Mouse (Mus musculus): Measurements from ENCODE around the gene Kirrel3.

Gene Kirrel3

GRCm38 (mm10) chr9:34983513-34984462 lies 498.1 kb downstream of the Kirrel3 start:
- DNase-seq (ENCODE audit: low spot score in 2 of 2) = no peak

GRCm38 (mm10) chr9:34986156-34986555 lies 500.5 kb downstream of the Kirrel3 start:
- DNase-seq (ENCODE audit: low spot score in 2 of 2) = peak in 1 of 2 experiments; percentile 25

GRCm38 (mm10) chr9:34987422-34988148 lies 501.9 kb downstream of the Kirrel3 start:
- DNase-seq (ENCODE audit: low spot score in 2 of 2) = no peak

GRCm38 (mm10) chr9:34988683-34989082 lies 503.0 kb downstream of the Kirrel3 start:
- DNase-seq (ENCODE audit: low spot score in 2 of 2) = no peak

GRCm38 (mm10) chr9:34992201-34992600 lies 506.5 kb downstream of the Kirrel3 start:
- no peak for DNase-seq (ENCODE audit: low spot score in 2 of 2)

GRCm38 (mm10) chr9:34993467-34994211 lies 507.9 kb downstream of the Kirrel3 start:
- DNase-seq (ENCODE audit: low spot score in 2 of 2) = peak; percentile 65 to 73

GRCm38 (mm10) chr9:34995078-34995477 lies 509.4 kb downstream of the Kirrel3 start:
- no peak for DNase-seq (ENCODE audit: low spot score in 2 of 2)

GRCm38 (mm10) chr9:34995660-34996378 lies 510.1 kb downstream of the Kirrel3 start:
- DNase-seq (ENCODE audit: low spot score in 2 of 2) = peak in 1 of 2 experiments; percentile 49

- DNase-seq (ENCODE audit: low spot score in 2 of 2) = no peak
These were observed 512.5 kb downstream of the Kirrel3 start for GRCm38 (mm10) chr9:34997880-34998865.

- DNase-seq (ENCODE audit: low spot score in 2 of 2) = no peak
These were observed 518.4 kb downstream of the Kirrel3 start for GRCm38 (mm10) chr9:35004113-35004512.

- DNase-seq (ENCODE audit: low spot score in 2 of 2) = no peak
These were observed 522.1 kb downstream of the Kirrel3 start for GRCm38 (mm10) chr9:35007697-35008341.

GRCm38 (mm10) chr9:35016762-35017161 lies 531.1 kb downstream of the Kirrel3 start:
- DNase-seq (ENCODE audit: low spot score in 2 of 2) = no peak

- DNase-seq (ENCODE audit: low spot score in 2 of 2) = peak; percentile 55 to 70
These were observed 531.9 kb downstream of the Kirrel3 start for GRCm38 (mm10) chr9:35017563-35017962.

- DNase-seq (ENCODE audit: low spot score in 2 of 2) = no peak
These were observed 532.4 kb downstream of the Kirrel3 start for GRCm38 (mm10) chr9:35018056-35018455.

GRCm38 (mm10) chr9:35019372-35019771 lies 533.7 kb downstream of the Kirrel3 start:
- peak in 1 of 2 experiments; percentile 68 for DNase-seq (ENCODE audit: low spot score in 2 of 2)

GRCm38 (mm10) chr9:35020015-35020653 lies 534.4 kb downstream of the Kirrel3 start:
- DNase-seq (ENCODE audit: low spot score in 2 of 2) = no peak

- DNase-seq (ENCODE audit: low spot score in 2 of 2) = no peak
These were observed 536.0 kb downstream of the Kirrel3 start for GRCm38 (mm10) chr9:35021744-35022143.

- DNase-seq (ENCODE audit: low spot score in 2 of 2) = no peak
These were observed 539.1 kb downstream of the Kirrel3 start for GRCm38 (mm10) chr9:35024591-35025496.

All from frontal cortex, postnatal 14 days (tissue).